ENCODE assay signal across 24 mouse cellular contexts in the genomic region with DNA sequence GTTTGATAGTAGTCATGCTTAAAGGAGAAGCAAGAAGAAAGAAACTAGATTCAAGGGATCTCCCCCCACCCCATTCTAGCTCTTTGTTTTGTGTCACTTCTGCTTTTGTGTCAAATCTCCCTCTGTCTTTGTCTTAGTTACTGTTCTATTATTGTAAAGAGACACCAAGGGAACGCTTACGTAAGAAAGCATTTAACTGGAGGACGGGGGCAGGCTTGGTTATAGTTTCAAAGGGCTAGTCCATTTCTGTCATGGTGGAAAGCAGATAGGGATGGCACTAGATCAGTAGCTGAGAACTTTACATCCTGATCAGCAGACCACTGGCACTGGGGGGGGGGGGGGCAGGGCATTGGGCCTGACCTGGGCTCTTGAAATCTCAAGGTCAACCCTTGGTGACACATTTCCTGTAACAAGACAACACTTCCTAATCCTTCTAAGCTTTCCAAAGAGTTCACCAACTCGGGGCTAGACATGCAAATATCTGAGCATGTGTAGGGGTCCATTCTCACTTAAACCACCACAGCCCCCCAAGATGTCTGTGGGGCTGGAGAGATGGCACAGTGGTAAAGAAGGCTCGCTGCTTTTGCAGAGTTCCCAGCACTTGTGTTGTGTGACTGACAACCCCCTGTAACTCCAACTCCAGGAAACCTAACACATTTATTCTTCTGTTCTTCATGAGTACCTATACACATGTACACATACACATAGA. TPM values are rescaled to one million over a fixed set of nuclear protein-coding genes. Genes with fewer than 3 reads are reported as not detected.
DNase-seq lines count a peak whose midpoint lies in the region; ATAC-seq and TF ChIP-seq lines count a peak whose summit lies in the region.
"Had no signal": no experiment of that assay in that cellular context is flagged by ENCODE, and none has a peak within 500 bp of the region (broad histone marks: within the 10 kb centered on the region; RNA-seq: fewer than 3 reads in every experiment).

No protein-coding gene starts in this region.

- intact Hi-C loops in left cerebral cortex, postnatal 25 days (cut with DNase I): no loop called here

- H3K27ac ChIP-seq in heart, embryonic 11.5 days (ENCODE audit: low read depth, low read length): no peak overlapping the region
- H3K27ac ChIP-seq in bone marrow, adult 2 months (ENCODE audit: control insufficient read depth, insufficient read depth, low read depth, low read length, poor library complexity): peak overlapping the region; percentile 65
- H3K27ac ChIP-seq: embryonic facial prominence, embryonic 13.5 days; forebrain, embryonic 12.5 days; heart, adult 2 months; hindbrain, embryonic 14.5 days; limb, embryonic 10.5 days; midbrain, embryonic 15.5 days; stomach, embryonic 15.5 days had no signal

- WGBS in heart, embryonic 11.5 days (ENCODE audit: insufficient replicate concordance): 70% methylated on average over 5 of the region's 5 CpGs
- 38% methylated on average over 5 of the region's 5 CpGs for WGBS in bone marrow, adult 2 months

- peak; percentile 68 for DNase-seq in heart, adult 11 months
- DNase-seq in 416B (ENCODE audit: low read depth): peak; percentile 75
- DNase-seq in kidney, adult 8-10 months: no peak
- DNase-seq in embryo, embryonic 10.5 days (ENCODE audit: low spot score): no peak
- DNase-seq in left cerebral cortex, postnatal 25 days (ENCODE audit: low spot score in 2 of 2): no peak
- DNase-seq: adrenal gland, adult 8-10 months; cerebellum, postnatal 10 days; embryo, embryonic 11 days; heart, adult 2 months; kidney, adult 9 months; kidney, postnatal 14 days; liver; thymus, postnatal 4 days had no signal

- H3K4me2 ChIP-seq in heart, embryonic 11.5 days: no peak overlapping the region
- H3K4me2 ChIP-seq: embryonic facial prominence, embryonic 13.5 days; forebrain, embryonic 12.5 days; hindbrain, embryonic 14.5 days; midbrain, embryonic 15.5 days; stomach, embryonic 15.5 days had no signal

- no peak for TF ChIP-seq POLR2A in bone marrow, adult 2 months (IDR thresholded peaks at IDR 0.05; ENCODE audit: borderline replicate concordance, control insufficient read depth, low read depth, low read length)

- no peak overlapping the region for H3K4me3 ChIP-seq in heart, embryonic 11.5 days (ENCODE audit: low read depth, low read length)
- H3K4me3 ChIP-seq in bone marrow, adult 2 months (replicated peaks; ENCODE audit: control insufficient read depth, low read depth, low read length): no peak overlapping the region
- H3K4me3 ChIP-seq: embryonic facial prominence, embryonic 13.5 days; erythroblast, embryonic 14.5 days; forebrain, embryonic 12.5 days; heart, adult 2 months; limb, embryonic 10.5 days; midbrain, embryonic 15.5 days; stomach, embryonic 15.5 days had no signal

- no peak overlapping the region for H3K9ac ChIP-seq in heart, embryonic 11.5 days (ENCODE audit: low read depth, low read length)
- H3K9ac ChIP-seq: embryonic facial prominence, embryonic 13.5 days; forebrain, embryonic 12.5 days; hindbrain, embryonic 14.5 days; midbrain, embryonic 15.5 days; stomach, embryonic 15.5 days had no signal

- no peak for ATAC-seq in heart, embryonic 11.5 days (replicated peaks; ENCODE audit: insufficient number of reproducible peaks, low FRiP score, low TSS enrichment)
- ATAC-seq in megakaryocyte, adult 5-6 weeks (ENCODE audit: poor library complexity, severe bottlenecking): peak; percentile 70
- ATAC-seq: activated CD4-positive, CD25-positive, alpha-beta regulatory T cell, adult 4 months; midbrain, embryonic 15.5 days had no signal

- H3K4me1 ChIP-seq in heart, embryonic 11.5 days (ENCODE audit: control insufficient read depth, insufficient read depth, low read length): no peaks in the 10 kb centered on the region
- H3K4me1 ChIP-seq in bone marrow, adult 2 months (ENCODE audit: control insufficient read depth, insufficient read depth, low read length): no peaks in the 10 kb centered on the region; the same call in 1 of the 2 replicates
- H3K4me1 ChIP-seq: forebrain, embryonic 12.5 days had no signal

- no peak for TF ChIP-seq CTCF in bone marrow, adult 2 months (IDR thresholded peaks at IDR 0.05; ENCODE audit: control insufficient read depth, insufficient read depth, low read length)

- H3K36me3 ChIP-seq in heart, embryonic 11.5 days (ENCODE audit: control insufficient read depth, insufficient read depth, low read length): no peaks in the 10 kb centered on the region
- H3K36me3 ChIP-seq: embryonic facial prominence, embryonic 13.5 days; forebrain, embryonic 12.5 days; limb, embryonic 10.5 days; midbrain, embryonic 15.5 days; stomach, embryonic 15.5 days had no signal

- no peaks in the 10 kb centered on the region for H3K27me3 ChIP-seq in heart, embryonic 11.5 days (ENCODE audit: control insufficient read depth, insufficient read depth, low read length)
- H3K27me3 ChIP-seq: embryonic facial prominence, embryonic 13.5 days; forebrain, embryonic 12.5 days; midbrain, embryonic 15.5 days; stomach, embryonic 15.5 days had no signal

- no peaks in the 10 kb centered on the region for H3K9me3 ChIP-seq in heart, embryonic 11.5 days (replicated peaks; ENCODE audit: control insufficient read depth, low read length)
- H3K9me3 ChIP-seq: embryonic facial prominence, embryonic 13.5 days; forebrain, embryonic 12.5 days; limb, embryonic 10.5 days; midbrain, embryonic 15.5 days; stomach, embryonic 15.5 days had no signal

RNA-seq across cellular contexts. Expression of a gene that starts 17.6 kb away (rescaled TPM):
- polyA plus RNA-seq in heart, embryonic 11.5 days (2014; fragmentation: Nextera tagmentation; extraction: Ambion mirVana): 635 and 657 TPM in 2 replicates
- 140 and 276 TPM in 2 replicates for polyA plus RNA-seq in bone marrow, adult 2 months (2011; ENCODE audit: insufficient read depth, insufficient read length, low replicate concordance, missing spikeins)
- total RNA-seq in megakaryocyte, adult 5-6 weeks (2015): 639 and 700 TPM in 2 replicates
- 625 and 748 TPM in 2 replicates for total RNA-seq in megakaryocyte, adult 5-6 weeks (2017)
- total RNA-seq in left cerebral cortex, postnatal 25 days (2021): 100 to 1,000 TPM; 291 to 330 TPM

Comparison
In these comparisons a context has a peak if more than half of its experiments do, and no peak if none do; other contexts are left out.
1. DNase-seq: peak in heart, adult 11 months (single experiment) and 416B (single experiment); none in kidney, adult 8-10 months (0 of 2), embryo, embryonic 10.5 days (single experiment) and left cerebral cortex, postnatal 25 days (0 of 2).